Mouse (Mus musculus) erythroblast, embryonic 14.5 days (primary cell): ENCODE measurements around the gene Thap12. TPM values are rescaled to one million over a fixed set of nuclear protein-coding genes. Genes with fewer than 3 reads are reported as not detected.

Experiments used
- H3K27me3 ChIP-seq: 2 replicates; pipeline ENCODE4 v1.6.1; 2012; ENCODE audit warnings: inconsistent platforms; ENCODE audit not compliant: control insufficient read depth
- H3K36me3 ChIP-seq: 2 replicates; pipeline ENCODE4 v1.6.1; 2012; ENCODE audit warnings: mild to moderate bottlenecking, inconsistent platforms; ENCODE audit not compliant: control insufficient read depth
- H3K4me1 ChIP-seq: 2 replicates; pipeline ENCODE4 v1.6.1; 2012; ENCODE audit warnings: inconsistent platforms; ENCODE audit not compliant: control insufficient read depth
- H3K4me3 ChIP-seq: replicated peaks from 2 replicates; pipeline ENCODE3; 2012; ENCODE audit warnings: moderate library complexity, mild to moderate bottlenecking, inconsistent platforms
- H3K9me3 ChIP-seq: 2 replicates; pipeline ENCODE4 v1.6.1; 2012; ENCODE audit warnings: low read length, inconsistent platforms, mixed read lengths; ENCODE audit not compliant: control insufficient read depth
- GATA1 ChIP-seq: IDR thresholded peaks from 2 replicates; pipeline ENCODE4 v1.6.1; 2012; ENCODE audit warnings: low read length, inconsistent platforms, mixed read lengths
- TAL1 ChIP-seq: IDR thresholded peaks from 3 replicates; pipeline ENCODE4 v1.6.1; 2012; ENCODE audit warnings: low read length, inconsistent platforms, mixed read lengths
- polyA plus RNA-seq: library from polyadenylated mRNA; stranded (reverse); fragments of >175 nt; gene quantifications from 2 replicates; pipeline ENCODE4 v1.2.3, GENCODE M21; 2012

The Thap12 gene
- polyA plus RNA-seq, 1 experiment: 0.42 TPM

DNA sequence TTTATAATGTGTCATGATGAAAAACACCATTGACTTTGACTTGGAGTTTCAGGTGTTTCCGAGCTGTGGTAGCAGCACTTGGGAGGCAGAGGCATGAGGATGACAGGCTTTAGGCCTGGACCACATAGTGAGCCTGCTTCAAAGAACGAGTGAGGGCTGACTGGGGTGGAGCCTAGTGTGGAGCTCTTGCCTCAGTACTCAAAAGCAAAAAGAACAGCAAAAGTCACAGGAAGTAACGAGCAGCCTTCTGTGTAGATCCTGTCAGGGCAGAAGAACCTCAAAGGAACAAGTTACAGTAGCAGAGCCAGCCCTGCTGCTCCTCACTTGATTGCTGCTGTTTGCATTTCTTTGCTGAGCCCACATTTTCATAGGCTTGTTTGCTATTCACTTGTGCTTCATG, 14.5 kb downstream of the Thap12 start:
- H3K4me3 ChIP-seq: no peak overlapping the region
- TF ChIP-seq GATA1 (no peak), TAL1 (no peak)
- no peaks in the 10 kb centered on the region for H3K4me1 ChIP-seq
- no peaks in the 10 kb centered on the region for H3K9me3 ChIP-seq
- H3K27me3 ChIP-seq: no peaks in the 10 kb centered on the region
- peaks cover 59% of the 10 kb centered on the region for H3K36me3 ChIP-seq

- H3K36me3 ChIP-seq: peaks cover 37% of the 10 kb centered on the region
- no peaks in the 10 kb centered on the region for H3K4me1 ChIP-seq
- H3K27me3 ChIP-seq: no peaks in the 10 kb centered on the region
- H3K4me3 ChIP-seq: no peak overlapping the region
- H3K9me3 ChIP-seq: no peaks in the 10 kb centered on the region
- TF ChIP-seq TAL1 (no peak), GATA1 (no peak)
Observed at GRCm38 (mm10) chr7:98719761-98720160, 16.9 kb downstream of the Thap12 start.

GRCm38 (mm10) chr7:98720731-98721130, 17.8 kb downstream of the Thap12 start:
- peaks cover 4% of the 10 kb centered on the region for H3K27me3 ChIP-seq
- no peak for TF ChIP-seq TAL1
- TF ChIP-seq GATA1: no peak
- H3K4me3 ChIP-seq: no peak overlapping the region
- no peaks in the 10 kb centered on the region for H3K9me3 ChIP-seq
- H3K36me3 ChIP-seq: peaks cover 27% of the 10 kb centered on the region
- H3K4me1 ChIP-seq: no peaks in the 10 kb centered on the region

- Histone ChIP-seq H3K4me3 (no peak overlapping the region), H3K4me1 (no peaks in the 10 kb centered on the region)
- no peak for TF ChIP-seq GATA1
- TF ChIP-seq TAL1: no peak
Observed at GRCm38 (mm10) chr7:98721172-98721571, 18.3 kb downstream of the Thap12 start.

DNA sequence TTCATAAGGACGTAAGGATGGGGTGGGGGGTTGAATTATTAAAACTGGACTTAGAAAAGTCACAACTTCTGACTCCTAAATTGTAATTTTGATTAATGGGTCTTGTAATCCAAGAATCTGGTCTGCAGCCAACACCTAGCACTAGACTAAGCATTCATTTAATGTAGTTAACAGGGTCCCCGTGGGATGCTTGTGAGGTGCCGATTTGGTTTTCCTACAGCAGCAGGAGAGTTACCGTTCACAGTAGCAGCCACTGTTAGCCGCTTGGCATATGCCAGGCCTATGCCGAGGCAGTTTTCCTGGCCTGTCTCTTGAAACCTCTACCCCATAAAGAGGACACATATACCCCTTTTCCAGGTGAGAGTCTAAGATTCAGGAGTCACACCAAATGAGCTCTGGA, 18.7 kb downstream of the Thap12 start:
- no peaks in the 10 kb centered on the region for H3K9me3 ChIP-seq
- H3K4me3 ChIP-seq: no peak overlapping the region
- H3K4me1 ChIP-seq: no peaks in the 10 kb centered on the region
- H3K36me3 ChIP-seq: peaks cover 18% of the 10 kb centered on the region
- TF ChIP-seq GATA1 (no peak), TAL1 (no peak)
- peaks cover 7% of the 10 kb centered on the region for H3K27me3 ChIP-seq

More at GRCm38 (mm10) chr7:98721172-98721571, 18.3 kb downstream of the Thap12 start:
- Histone ChIP-seq H3K9me3 (no peaks in the 10 kb centered on the region), H3K36me3 (peaks cover 23% of the 10 kb centered on the region), H3K27me3 (peaks cover 7% of the 10 kb centered on the region)

GRCm38 (mm10) chr7:98725686-98726195, 22.8 kb downstream of the Thap12 start:
- TF ChIP-seq TAL1: no peak
- TF ChIP-seq GATA1: no peak
- Histone ChIP-seq H3K4me3 (no peak overlapping the region), H3K9me3 (no peaks in the 10 kb centered on the region), H3K36me3 (no peaks in the 10 kb centered on the region), H3K4me1 (no peaks in the 10 kb centered on the region), H3K27me3 (peaks cover 19% of the 10 kb centered on the region)

GRCm38 (mm10) chr7:98727986-98728385, 25.1 kb downstream of the Thap12 start:
- H3K9me3 ChIP-seq: no peaks in the 10 kb centered on the region
- H3K36me3 ChIP-seq: no peaks in the 10 kb centered on the region
- peaks cover 19% of the 10 kb centered on the region for H3K27me3 ChIP-seq
- H3K4me3 ChIP-seq: no peak overlapping the region
- no peak for TF ChIP-seq GATA1
- no peaks in the 10 kb centered on the region for H3K4me1 ChIP-seq

DNA sequence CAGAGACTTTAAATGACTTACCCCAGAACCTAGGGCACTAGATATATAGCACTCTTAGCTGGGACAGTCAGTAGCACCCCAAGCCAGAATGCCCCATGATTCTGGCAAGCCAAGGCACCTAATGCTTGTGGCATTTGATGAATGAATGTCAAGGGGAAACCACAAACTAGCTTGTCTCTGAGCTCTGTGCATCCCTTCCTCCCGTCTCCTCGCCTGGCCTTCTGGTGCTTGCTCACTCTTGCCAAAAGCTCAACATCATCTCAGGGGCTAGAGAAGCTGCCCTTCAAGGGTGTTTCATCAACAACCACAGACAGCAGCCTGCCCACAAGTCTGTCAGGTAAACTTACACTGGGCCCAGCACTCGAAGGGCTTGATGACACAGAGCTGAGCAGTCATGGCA, 25.6 kb downstream of the Thap12 start:
- Histone ChIP-seq H3K9me3 (no peaks in the 10 kb centered on the region), H3K36me3 (no peaks in the 10 kb centered on the region), H3K4me1 (no peaks in the 10 kb centered on the region), H3K27me3 (peaks cover 19% of the 10 kb centered on the region), H3K4me3 (no peak overlapping the region)
- TF ChIP-seq GATA1: no peak
- no peak for TF ChIP-seq TAL1

- peaks cover 19% of the 10 kb centered on the region for H3K27me3 ChIP-seq
- TF ChIP-seq TAL1: no peak
- TF ChIP-seq GATA1: no peak
- H3K9me3 ChIP-seq: no peaks in the 10 kb centered on the region
- H3K36me3 ChIP-seq: no peaks in the 10 kb centered on the region
- H3K4me1 ChIP-seq: no peaks in the 10 kb centered on the region
- no peak overlapping the region for H3K4me3 ChIP-seq
Observed at GRCm38 (mm10) chr7:98729661-98730271, 26.9 kb downstream of the Thap12 start.

- H3K4me3 ChIP-seq: no peak overlapping the region
- no peaks in the 10 kb centered on the region for H3K36me3 ChIP-seq
- no peak for TF ChIP-seq GATA1
- no peak for TF ChIP-seq TAL1
- H3K27me3 ChIP-seq: peaks cover 9% of the 10 kb centered on the region
- no peaks in the 10 kb centered on the region for H3K9me3 ChIP-seq
- no peaks in the 10 kb centered on the region for H3K4me1 ChIP-seq
Observed at GRCm38 (mm10) chr7:98733958-98734357, 31.1 kb downstream of the Thap12 start.
